Mouse (Mus musculus) olfactory bulb, adult 2 months (tissue): ENCODE results near the gene Sash1.

Experiments used
- CTCF ChIP-seq: fragments of 200-500 bp; IDR thresholded peaks from 2 replicates; pipeline ENCODE4 v1.5.1; 2012; ENCODE audit warnings: low read depth, mild to moderate bottlenecking, low read length, moderate library complexity; ENCODE audit not compliant: insufficient read depth
- POLR2A ChIP-seq: fragments of 200-500 bp; IDR thresholded peaks from 2 replicates; pipeline ENCODE4 v1.6.1; 2012; ENCODE audit warnings: mild to moderate bottlenecking, low read depth, low read length, moderate library complexity; ENCODE audit not compliant: insufficient read depth

DNA sequence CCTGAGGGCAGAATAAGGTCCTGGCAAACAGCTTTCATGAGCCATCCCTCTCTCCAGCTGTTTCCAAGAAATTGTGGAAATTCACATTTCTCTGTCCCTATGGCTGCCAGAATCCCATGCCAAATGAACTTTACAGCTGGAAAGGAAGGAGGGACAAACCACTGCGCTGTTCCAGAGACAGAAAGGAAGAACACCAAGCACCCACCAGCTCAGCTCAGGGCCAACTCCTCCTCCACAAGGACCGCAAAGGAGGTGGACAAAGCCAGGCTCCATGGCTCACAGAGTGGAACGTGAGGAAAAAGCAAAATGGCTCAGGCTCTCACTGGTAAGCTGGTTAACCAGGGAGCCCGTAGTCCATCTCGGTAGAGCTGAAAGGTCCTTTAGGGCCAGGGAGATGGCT lies 67.8 kb downstream of the Sash1 start:
- no peak for TF ChIP-seq POLR2A
- no peak for TF ChIP-seq CTCF
